Mouse (Mus musculus) ovary, postnatal 10 days (tissue): ENCODE data around the gene Tmem170b.

Experiments used
- DNase-seq: peaks from one replicate; pipeline ENCODE4 v3.0.0; 2022; ENCODE audit warnings: low spot score

Gene Tmem170b

GRCm38 (mm10) chr13:41605099-41606010 lies at the start of gene Tmem170b:
TSS of gene Tmem170b (plus strand) at chr13:41605907.
- DNase-seq, result peak; percentile 93

- no peak for DNase-seq
Observed at GRCm38 (mm10) chr13:41561024-41561423, 44.7 kb upstream of the Tmem170b start.

- no peak for DNase-seq
Observed at GRCm38 (mm10) chr13:41568421-41568820, 37.3 kb upstream of the Tmem170b start.

GRCm38 (mm10) chr13:41568926-41569325 lies 36.8 kb upstream of the Tmem170b start:
- no peak for DNase-seq

- no peak for DNase-seq
Observed at GRCm38 (mm10) chr13:41569776-41570175, 35.9 kb upstream of the Tmem170b start.

- DNase-seq, result peak; percentile 45
Observed at GRCm38 (mm10) chr13:41571368-41572350, 34.0 kb upstream of the Tmem170b start.

GRCm38 (mm10) chr13:41572351-41572735 lies 33.4 kb upstream of the Tmem170b start:
- DNase-seq, result no peak

GRCm38 (mm10) chr13:41573126-41573846 lies 32.4 kb upstream of the Tmem170b start:
- DNase-seq, result no peak

GRCm38 (mm10) chr13:41581058-41581457 lies 24.6 kb upstream of the Tmem170b start:
- DNase-seq, result no peak

- no peak for DNase-seq
Observed at GRCm38 (mm10) chr13:41583666-41584357, 21.9 kb upstream of the Tmem170b start.

- no peak for DNase-seq
Observed at GRCm38 (mm10) chr13:41584358-41584680, 21.4 kb upstream of the Tmem170b start.

- DNase-seq, result no peak
Observed at GRCm38 (mm10) chr13:41584896-41585295, 20.8 kb upstream of the Tmem170b start.

- no peak for DNase-seq
Observed at GRCm38 (mm10) chr13:41596678-41597077, 9.0 kb upstream of the Tmem170b start.

GRCm38 (mm10) chr13:41599977-41600376 lies 5.7 kb upstream of the Tmem170b start:
- DNase-seq, result no peak

- no peak for DNase-seq
Observed at GRCm38 (mm10) chr13:41601056-41601455, 4.7 kb upstream of the Tmem170b start.

GRCm38 (mm10) chr13:41603921-41604466 lies 1.7 kb upstream of the Tmem170b start:
- DNase-seq, result no peak

GRCm38 (mm10) chr13:41606081-41607000 lies 634 bp downstream of the Tmem170b start:
- peak; percentile 34 for DNase-seq

- DNase-seq, result no peak
Observed at GRCm38 (mm10) chr13:41607589-41607988, 1.9 kb downstream of the Tmem170b start.

GRCm38 (mm10) chr13:41608559-41608958 lies 2.9 kb downstream of the Tmem170b start:
- no peak for DNase-seq

- no peak for DNase-seq
Observed at GRCm38 (mm10) chr13:41611046-41611445, 5.3 kb downstream of the Tmem170b start.
